Mouse (Mus musculus) left cerebral cortex, postnatal 4 days (tissue): Measurements from ENCODE around the gene Sft2d2. TPM values are rescaled to one million over a fixed set of nuclear protein-coding genes. Genes with fewer than 3 reads are reported as not detected.
A peak's percentile ranks its signal among the peaks of the same experiment; 100 is the strongest.

Experiments
- DNase-seq: peaks from one replicate; pipeline ENCODE4 v3.0.0-alpha.2; 2022
- intact Hi-C: fragments of 180-260 bp; cut with DNase I; formaldehyde crosslinking; loops from one replicate; pipeline ENCODE4 v1.15.1; 2025
- total RNA-seq, 2 experiments: library from RNA; stranded (reverse); gene quantifications; 2 replicates each; pipeline ENCODE4 v1.2.3; 2021

Sft2d2 gene
- total RNA-seq, 2 experiments from 2014 or later = 5.4 to 5.9 TPM

DNA sequence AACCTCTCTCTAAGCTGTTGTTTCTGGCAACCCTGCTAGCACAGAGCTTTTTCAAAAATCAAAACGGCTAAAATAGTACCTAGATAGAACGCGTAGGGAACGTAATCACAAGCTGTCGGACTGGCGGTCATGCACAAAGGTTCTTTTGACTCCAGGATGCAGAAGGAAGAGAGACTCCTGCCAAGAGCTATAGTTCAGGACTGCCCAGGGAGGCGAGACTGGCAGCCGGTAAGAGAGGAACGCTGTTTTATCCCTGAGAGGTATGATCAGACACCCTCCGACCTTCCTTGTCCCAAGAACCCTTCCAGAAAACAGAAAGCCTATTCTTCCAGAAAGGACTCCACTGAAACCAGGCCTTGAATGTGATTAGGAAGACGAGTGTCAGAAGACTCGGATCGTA lies 2.6 kb downstream of the Sft2d2 start:
- intact Hi-C loops = no loop called here
- DNase-seq = no peak

DNA sequence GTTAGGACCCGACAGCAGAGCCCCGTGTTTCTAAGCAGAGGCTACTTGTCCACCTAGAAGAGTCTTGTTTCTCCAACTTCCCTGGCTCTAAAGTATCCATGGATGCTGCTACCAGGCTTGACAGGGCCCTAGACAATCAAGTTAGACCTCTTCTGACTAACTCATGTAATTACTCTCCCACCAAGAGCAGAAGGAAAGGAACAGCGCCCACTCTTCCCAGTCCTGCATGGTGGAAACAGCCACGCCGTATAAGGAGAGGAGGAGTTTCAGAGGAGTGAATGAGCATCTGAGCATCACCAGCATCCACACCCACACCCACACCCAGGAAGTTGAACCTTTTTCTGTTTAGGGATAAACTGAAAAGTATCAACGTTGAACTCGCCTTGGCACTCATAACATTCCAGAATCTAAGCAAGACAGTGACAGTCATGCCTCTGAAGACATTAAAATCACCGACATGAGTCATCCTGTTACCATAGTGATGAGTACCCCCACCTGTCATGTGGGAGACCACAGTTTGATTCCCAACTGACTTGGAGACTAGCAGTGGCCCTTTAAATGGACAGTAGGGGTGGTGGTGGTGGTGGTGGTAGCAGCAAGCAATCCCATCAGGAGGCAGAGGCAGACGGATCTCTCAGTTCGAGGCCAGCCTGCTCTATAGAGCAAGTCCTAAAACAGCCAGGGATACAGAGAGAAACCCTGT lies 3.5 kb downstream of the Sft2d2 start:
- intact Hi-C loops = no loop called here
- no peak for DNase-seq

DNA sequence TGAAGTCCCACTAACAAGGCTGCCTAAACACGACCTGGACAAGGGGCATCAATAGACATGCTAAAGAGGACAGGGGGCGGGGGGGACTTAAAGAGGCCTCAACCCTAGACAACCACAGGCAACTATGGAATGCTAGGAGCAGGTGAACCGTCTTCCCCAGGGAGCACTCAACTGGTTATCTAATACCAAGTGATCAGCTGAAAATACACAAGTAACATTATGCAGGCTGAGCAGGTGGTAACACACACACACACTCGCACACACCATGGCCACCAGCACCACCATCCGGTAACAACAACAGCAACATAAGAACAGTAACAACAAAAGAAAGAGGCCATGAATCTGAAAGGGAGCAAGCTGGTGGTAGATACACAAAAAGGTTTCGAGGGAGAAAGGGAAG lies 4.2 kb downstream of the Sft2d2 start:
- intact Hi-C loops = no loop called here
- DNase-seq = no peak

DNA sequence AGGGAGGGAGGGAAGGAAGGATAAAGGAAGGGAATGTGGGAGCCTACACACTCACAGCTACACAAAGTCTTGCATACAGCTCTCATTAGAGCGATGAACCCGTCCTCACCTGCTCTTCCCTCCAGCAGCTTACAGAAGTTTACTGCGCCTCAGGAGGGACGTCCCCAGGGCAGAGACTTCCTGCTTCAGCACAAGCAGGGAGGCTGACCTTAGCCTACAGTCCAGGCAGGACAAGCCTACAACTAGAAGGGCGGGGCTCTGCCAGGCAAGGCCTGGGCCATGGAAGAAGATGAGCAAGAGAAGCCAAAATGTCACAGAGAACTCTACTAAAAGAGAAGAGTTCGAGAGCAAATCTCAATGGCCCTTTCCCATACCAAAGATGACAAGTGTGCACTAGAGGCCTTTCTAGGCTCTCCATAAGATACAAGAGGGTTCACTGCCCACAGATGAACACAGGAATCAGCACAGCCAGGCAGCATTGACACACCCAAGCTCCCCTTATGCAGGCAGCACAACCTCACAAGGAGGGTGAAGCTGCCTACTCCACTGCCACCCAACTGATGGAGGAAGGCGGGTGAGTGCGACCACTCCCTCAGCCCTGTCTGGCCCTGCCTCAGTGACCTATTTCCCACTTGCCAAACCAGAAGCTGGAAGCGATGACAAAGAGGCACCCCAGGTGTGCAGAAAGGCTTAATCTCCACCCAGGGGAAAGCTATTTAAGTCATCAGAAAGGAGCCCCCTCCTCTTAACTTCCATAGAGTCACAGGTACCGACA lies 5.2 kb downstream of the Sft2d2 start:
- intact Hi-C loops = no loop called here
- DNase-seq = no peak

DNA sequence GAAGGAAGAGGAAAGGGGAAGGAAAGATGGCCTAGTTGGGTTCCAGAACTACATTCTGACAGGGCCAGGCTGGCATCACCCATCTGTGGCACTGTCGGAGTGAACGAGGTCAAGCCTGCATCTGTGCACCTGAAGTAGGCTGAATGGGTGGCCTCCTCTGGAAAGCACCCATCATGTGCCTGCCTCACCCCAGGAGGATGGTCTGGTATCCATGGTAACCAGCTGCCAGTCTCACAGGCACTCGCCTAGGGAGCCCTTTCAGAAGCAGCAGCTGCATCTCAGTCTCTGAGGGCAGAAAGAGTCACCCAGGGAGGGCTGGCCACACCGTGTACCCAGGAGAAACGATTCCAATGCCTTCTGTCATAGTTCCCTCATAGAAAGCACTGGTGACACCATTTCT lies 6.9 kb downstream of the Sft2d2 start:
- no peak for DNase-seq
- intact Hi-C loops = no loop called here

DNA sequence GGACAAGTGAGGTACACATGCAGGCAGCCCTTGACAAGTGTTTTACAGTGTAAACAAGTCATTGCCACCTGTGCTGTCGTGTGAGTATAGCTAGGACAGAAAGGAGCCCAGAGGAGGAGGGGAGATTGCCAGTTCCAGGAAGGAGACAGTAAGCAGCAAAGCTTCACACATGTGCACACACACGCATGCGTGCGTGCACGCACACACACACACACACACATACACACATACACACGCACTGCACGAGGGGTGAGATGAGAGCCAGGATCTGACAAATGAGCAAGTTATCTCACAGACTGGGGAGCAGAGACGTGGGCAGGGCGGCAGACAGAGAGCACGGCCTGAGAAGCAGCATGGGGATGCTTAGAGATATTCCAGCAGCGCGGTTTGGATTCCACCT lies 7.7 kb downstream of the Sft2d2 start:
- intact Hi-C loops = no loop called here
- no peak for DNase-seq

DNA sequence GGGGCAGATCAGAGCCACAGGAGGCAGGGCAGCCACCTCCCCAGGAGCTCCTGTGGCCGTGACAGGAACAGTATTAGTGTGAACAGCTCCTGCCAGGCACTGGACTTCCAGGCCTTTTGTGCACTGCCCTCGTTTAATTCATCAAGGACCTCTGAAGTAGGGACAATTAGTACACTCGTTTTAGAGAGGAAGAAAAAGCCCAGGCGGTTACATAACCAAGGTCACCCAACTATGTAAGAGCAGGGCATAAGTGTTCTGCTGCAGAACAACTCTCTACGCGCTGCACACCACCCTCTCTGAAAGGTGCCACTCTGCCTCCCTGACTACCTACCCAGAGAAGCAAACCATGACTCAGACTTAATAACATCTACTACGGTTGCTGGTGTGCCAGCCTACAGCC lies 9.1 kb downstream of the Sft2d2 start:
- no peak for DNase-seq
- intact Hi-C loops = no loop called here

DNA sequence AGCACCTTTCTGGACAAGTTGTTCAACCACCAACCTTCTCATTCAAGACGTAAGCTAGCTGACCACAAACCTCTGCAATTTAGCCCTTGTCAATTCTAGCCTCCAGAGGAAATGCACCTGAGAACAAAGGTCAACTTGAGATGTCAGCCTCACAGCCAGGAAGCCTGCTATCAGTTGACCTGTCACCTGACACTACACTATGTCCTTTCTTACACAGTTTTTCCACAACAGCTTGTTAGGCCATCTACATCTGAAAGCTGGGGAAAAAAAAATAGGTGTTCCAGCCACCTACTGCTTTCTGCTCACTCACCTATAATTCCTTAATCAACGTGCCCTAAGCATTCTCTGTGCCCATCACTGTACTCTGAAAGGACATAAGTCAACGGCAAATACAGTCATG lies 10.1 kb downstream of the Sft2d2 start:
- no peak for DNase-seq
- intact Hi-C loops = no loop called here

DNA sequence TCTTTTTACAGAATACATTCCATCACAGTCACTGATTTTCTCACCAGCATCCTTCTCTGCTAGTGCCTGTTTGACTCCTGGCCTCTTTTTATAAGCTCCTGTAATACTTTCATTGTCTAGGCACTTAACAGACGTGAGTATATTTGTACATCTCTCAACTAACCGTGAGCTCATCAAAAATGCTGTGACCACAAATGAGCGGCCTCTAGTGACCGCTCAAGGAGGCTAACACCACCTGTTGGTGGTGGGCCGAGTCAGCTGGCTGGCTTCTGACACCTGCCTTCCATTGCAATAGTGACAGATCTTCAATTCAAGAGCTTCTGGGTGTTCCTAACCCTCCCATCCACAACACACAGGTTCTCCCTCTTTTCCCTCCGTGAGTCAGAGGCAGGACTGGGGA lies 10.8 kb downstream of the Sft2d2 start:
- DNase-seq = no peak
- intact Hi-C loops = no loop called here

DNA sequence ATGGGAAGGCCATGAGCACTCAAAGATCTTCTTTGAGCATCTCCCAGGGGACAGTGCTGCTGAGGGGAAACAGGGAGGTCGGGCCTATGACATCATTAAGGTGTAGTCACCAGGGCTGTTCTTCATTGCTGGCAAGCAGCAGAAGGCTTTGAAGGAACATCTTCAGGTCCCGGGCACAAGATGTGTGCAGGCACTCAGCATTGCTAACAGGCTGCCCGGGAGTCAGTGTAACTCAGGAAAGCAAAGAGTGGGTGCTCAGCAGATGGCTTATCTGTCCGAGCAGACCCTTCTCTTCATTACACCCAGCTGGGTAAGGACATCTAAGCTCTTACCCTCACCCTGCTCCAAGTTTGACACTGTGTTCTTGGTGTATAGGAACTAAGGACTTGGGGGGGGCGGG lies 14.9 kb downstream of the Sft2d2 start:
- intact Hi-C loops = no loop called here
- DNase-seq = no peak

DNA sequence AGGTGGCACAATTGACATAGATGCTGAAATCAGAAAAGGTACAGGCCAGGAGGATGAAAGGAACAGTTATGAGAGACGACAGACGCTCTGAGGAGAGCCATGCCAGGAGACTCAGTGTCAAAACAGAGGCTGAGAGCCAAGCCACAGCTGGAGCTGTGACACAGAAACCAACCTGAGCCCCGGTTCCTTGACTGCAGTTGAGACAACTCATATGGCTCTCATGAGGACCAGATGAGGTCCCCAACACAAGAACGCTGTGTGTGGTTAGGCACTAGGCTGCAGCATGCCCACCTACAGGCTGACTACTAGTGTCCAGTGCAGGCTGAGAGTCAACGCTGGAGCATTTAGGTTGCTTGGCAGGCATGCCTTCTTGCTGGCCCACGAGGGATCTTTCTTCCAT lies 16.2 kb downstream of the Sft2d2 start:
- intact Hi-C loops = no loop called here
- peak; percentile 15 for DNase-seq

DNA sequence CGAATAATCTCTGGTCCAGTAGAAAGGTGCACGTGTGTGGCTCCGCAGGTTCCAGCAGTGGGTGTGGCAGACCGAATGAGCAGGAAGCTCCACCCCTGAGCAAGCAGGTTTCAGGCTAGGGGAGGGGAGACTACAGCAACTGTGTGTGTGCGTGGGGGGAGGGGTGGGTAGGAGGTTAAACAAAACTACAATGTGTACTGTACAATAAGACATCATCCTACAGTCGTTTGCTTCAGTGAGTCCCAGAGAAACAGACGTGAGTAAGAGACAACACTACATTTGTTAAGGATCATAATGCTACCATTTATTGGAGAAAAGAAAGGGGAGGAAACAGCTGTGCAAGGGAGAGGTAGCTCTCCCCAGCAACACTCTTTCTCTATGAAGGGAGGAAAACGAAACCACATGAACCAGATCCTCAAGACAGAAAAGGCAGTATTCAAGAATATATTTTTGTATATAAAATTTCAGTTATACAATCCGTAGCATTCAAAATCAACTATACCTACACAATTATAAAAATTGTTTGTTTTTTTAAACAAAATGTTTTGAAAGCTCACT lies 20.1 kb downstream of the Sft2d2 start:
- intact Hi-C loops = no loop called here

DNA sequence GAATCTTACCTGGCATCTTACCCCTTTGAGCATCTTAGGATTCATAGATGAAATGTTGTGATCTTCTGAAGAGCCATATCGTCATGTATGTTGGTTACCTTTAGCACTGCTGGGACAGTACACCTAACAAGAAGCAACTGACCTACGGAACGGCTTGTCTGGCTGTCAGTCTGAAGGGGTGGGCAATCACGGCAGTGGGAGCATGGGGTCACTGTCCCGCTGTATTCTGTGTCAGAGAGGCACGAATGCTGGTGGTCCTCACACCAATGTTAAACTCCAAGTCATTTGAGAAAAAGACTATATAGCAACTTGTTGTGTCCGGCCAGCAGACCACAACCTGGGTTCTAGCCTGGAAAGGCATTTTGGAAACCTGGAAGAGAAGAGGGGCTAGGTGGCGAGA lies 23.0 kb downstream of the Sft2d2 start:
- intact Hi-C loops = no loop called here
- no peak for DNase-seq

More for the DNA sequence above, 20.1 kb downstream of the Sft2d2 start:
- DNase-seq = no peak

DNA sequence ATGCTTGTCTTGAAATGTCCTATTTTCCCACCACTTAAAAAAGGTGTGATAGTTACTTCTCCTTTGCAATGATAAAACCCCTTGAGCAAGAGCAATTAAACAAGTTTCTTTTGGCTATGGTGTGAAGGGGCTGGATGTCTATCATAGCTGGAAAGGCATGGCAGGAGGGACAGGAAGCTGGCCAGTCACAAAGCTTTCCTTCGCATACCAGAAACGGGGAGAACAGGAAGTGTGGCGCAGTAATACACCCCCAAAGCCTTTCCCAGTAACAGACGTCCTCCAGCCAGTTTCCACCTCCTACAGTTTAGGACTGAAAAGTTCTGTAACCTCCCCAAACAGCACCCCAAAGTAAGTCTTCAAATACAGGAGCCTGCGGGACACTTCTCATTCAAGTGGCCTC lies 24.1 kb downstream of the Sft2d2 start:
- no peak for DNase-seq
- intact Hi-C loops = no loop called here

DNA sequence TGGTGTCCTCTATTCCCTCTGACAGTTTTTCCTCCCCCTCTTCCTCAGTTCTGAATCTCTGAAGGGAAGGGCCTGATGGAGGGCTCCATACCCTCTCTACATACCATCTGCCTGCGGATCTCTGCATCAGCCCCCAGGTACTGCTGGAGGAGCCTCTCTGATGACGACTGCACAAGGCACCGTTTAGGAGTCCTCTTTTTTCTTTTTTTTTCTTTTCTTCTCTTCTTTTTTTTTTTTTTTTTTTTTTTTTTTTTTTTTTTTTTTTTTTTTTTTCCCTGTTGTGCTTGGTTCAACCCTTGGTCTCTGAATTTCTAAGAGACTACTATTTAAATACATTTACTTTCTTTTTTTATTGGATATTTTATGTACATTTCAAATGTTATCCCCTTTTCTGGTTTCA lies 24.8 kb downstream of the Sft2d2 start:
- intact Hi-C loops = no loop called here
- no peak for DNase-seq

DNA sequence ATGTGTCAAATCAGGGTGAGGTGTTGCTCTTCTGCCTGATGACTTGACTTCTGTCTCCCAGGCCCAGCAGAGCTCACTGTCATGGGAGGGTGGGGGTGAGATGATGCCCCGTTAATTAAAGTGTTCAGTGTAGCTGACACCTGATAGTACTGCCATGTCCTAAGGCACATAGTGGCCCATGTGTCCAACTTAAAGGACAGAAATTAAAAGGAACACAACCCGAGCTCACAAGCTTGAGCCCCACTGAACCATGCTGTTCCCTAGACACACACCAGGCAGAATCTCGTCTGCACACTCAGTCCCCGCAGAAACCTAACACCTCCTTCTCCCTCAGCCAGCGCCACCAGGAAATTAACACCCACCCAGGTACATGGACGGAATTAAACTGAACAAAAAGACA lies 29.3 kb downstream of the Sft2d2 start:
- DNase-seq = no peak
- intact Hi-C loops = no loop called here

DNA sequence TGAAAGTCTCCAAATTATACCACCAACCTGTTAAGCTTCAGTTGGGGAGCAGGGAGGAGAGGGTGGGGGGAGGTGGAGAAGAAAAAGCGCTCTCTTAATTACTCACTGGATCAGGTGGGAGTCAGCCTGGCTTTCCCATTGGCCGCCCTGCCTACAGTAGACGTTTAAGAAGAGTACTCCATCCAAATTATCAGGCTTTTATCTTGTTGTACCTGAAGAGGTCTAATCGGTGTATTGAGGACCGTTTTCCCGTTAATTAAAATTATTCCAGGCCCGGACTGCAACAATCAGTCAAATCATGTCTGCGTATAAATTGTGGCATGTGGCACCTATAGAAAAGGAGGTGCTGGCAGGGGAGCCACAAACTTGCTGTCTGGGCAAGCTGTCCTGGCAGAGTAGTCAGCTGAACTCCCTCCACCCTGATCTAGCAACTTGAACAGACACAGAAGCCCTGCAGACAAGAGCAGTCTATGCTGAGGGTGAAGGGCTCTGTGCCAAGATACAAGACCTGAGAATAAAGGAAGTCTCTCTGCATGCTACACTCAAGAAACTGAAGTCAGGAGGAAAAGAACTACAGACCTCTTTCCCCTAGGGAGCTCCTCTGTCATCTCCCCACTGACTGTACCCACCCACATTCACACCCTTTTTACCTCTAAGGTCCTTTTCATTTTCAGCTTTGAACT lies 33.4 kb downstream of the Sft2d2 start, which contains the start of gene Tbx19:
Gene Tbx19, minus strand, starts transcription at position 51 of the 683 bp plus-strand sequence.
- DNase-seq = no peak
- intact Hi-C loops = no loop called here

DNA sequence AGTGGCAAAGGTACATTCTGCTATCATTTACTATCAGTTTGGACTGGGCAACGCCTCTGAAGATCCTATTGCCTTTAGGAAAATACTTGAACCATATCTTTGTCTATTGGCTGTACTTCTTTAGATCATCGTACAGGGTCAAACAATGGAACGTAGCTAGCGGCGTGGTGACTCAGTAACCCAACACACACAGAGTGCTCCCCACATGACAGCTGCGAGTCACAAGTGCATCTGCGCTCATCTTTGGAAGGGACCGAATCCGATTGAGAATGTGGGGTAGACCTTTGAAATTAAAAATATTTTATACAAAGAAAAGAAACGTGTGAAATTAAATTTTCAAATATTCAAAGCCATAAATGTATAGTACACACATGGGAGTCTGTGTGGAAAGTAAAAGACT lies 35.4 kb downstream of the Sft2d2 start:
- intact Hi-C loops = no loop called here
- no peak for DNase-seq

DNA sequence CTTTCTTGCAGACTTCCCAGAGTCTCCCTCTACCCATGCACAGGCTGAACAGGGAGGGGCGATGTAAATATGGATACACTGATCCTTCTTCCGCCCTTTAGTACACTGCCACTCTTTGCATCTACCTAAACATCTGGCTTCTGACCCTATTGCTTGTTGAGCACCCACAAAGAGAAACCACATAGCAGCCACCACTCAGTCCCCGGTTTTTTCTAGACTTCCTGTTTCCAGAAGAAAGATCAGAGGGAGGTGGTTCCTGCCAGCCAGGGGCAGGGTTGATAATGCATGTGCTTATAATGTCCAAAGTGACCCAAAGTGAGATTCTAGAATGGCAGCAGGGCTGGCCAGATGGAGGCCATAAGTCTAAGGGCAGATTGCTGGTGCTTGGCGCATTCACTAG lies 40.1 kb downstream of the Sft2d2 start:
- DNase-seq = no peak
- intact Hi-C loops = no loop called here

DNA sequence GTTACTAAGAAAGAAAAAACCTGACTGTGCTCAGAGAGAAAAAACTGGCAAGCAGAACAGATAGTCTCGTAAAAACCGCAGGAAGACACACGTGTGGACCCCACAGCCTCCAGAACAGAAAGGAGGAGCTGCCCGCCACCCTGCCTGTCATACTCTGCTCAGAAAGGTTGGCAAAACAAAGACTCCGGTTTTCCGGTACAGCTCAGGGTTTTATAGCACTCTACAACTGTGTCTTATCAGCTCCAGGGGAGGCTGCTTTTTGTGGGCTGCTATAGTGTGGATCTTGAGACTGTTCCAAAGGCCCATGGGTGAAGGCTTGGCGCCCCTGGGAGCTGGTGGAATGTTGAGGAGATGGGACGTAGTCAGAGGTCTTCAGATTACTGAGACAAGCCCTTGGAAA lies 43.0 kb downstream of the Sft2d2 start:
- intact Hi-C loops = no loop called here
- DNase-seq = no peak

DNA sequence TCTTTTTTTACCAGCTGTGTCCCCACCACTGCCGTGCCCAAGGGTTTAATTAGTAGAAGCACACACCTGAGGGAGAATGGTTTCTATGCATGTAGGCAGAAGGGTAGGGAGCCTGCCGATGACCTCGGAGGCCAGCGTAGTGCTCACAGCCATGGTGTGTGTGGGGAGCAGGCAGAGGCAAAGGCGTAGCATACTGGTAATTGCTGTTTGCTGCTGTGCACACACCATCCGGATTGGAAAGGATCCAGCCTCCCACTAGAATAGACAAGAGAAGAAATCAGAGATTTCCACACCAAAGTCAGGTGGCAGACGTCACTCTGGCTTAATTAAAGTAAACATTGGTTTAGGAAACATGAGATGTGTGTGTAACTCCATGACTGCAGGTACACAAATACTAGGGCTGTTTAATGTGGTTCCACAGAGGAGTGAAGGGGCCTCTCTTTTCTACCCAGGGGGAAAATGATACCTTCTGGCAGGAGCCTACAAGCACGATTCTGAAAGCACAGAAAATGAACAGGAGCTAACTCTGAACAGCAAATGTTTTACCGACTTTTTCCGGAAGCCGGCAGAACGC lies 51.8 kb downstream of the Sft2d2 start:
- DNase-seq = no peak
- intact Hi-C loops = no loop called here
